Comparison of ENCODE assay signal across 8 mouse cellular contexts in genomic region chr2:168205681-168206631, GRCm38 (mm10). TPM values are rescaled to one million over a fixed set of nuclear protein-coding genes. Genes with fewer than 3 reads are reported as not detected.
DNase-seq lines count a peak whose midpoint lies in the region; ATAC-seq and TF ChIP-seq lines count a peak whose summit lies in the region.

No protein-coding gene starts in this region.

- peak overlapping the region; percentile 100 for H3K9ac ChIP-seq in forebrain, embryonic 14.5 days (ENCODE audit: low read length)
- peak overlapping the region; percentile 100 for H3K9ac ChIP-seq in intestine, embryonic 14.5 days (ENCODE audit: low read length)
- H3K9ac ChIP-seq in limb, embryonic 13.5 days = peak overlapping the region; percentile 100
- H3K9ac ChIP-seq in midbrain, postnatal 0 days (replicated peaks; ENCODE audit: low read length, poor library complexity, severe bottlenecking) = peak overlapping the region; percentile 98

- peaks cover 41% of the 10 kb centered on the region for H3K36me3 ChIP-seq in forebrain, embryonic 14.5 days (ENCODE audit: control insufficient read depth, insufficient read depth, low read length)
- H3K36me3 ChIP-seq in intestine, embryonic 14.5 days (ENCODE audit: control insufficient read depth, insufficient read depth, low read length) = peaks cover 47% of the 10 kb centered on the region
- peaks cover 52% of the 10 kb centered on the region for H3K36me3 ChIP-seq in limb, embryonic 13.5 days
- peaks cover 7% of the 10 kb centered on the region; the same call in 1 of the 2 replicates for H3K36me3 ChIP-seq in midbrain, postnatal 0 days (ENCODE audit: insufficient read depth, low read length)
- no peaks in the 10 kb centered on the region; the same call in none of the 2 replicates for H3K36me3 ChIP-seq in testis, adult 2 months (ENCODE audit: control insufficient read depth, insufficient read depth, low read length)

- H3K4me2 ChIP-seq in forebrain, embryonic 14.5 days (ENCODE audit: low read length) = peak overlapping the region; percentile 86
- H3K4me2 ChIP-seq in intestine, embryonic 14.5 days (ENCODE audit: low read length) = peak overlapping the region; percentile 88
- H3K4me2 ChIP-seq in limb, embryonic 13.5 days (replicated peaks) = peak overlapping the region; percentile 88
- peak overlapping the region; percentile 62 for H3K4me2 ChIP-seq in midbrain, postnatal 0 days (ENCODE audit: low read depth, low read length, poor library complexity, severe bottlenecking)

- under 1% methylated on average over 35 of the region's 49 CpGs for WGBS in forebrain, embryonic 14.5 days
- WGBS in intestine, embryonic 14.5 days = under 1% methylated on average over 38 of the region's 49 CpGs
- WGBS in limb, embryonic 13.5 days = under 1% methylated on average over 37 of the region's 49 CpGs
- under 1% methylated on average over 30 of the region's 49 CpGs for WGBS in midbrain, postnatal 0 days

- ATAC-seq in cerebellum, adult (ENCODE audit: insufficient number of reproducible peaks, low FRiP score, low TSS enrichment) = peak; percentile 19
- ATAC-seq in forebrain, embryonic 14.5 days = peak; percentile 29
- peak; percentile 38 for ATAC-seq in intestine, embryonic 14.5 days (replicated peaks; ENCODE audit: low FRiP score, low TSS enrichment, low read depth)
- no peak; the same call in 1 of the 2 replicates for ATAC-seq in limb, embryonic 13.5 days (ENCODE audit: low FRiP score, low read depth)
- ATAC-seq in midbrain, postnatal 0 days (ENCODE audit: low FRiP score) = peak; percentile 13; the same call in 1 of the 2 replicates

- H3K4me1 ChIP-seq in forebrain, embryonic 14.5 days (ENCODE audit: control insufficient read depth, insufficient read depth, low read length) = peaks cover 15% of the 10 kb centered on the region
- peaks cover 11% of the 10 kb centered on the region for H3K4me1 ChIP-seq in intestine, embryonic 14.5 days (replicated peaks; ENCODE audit: control insufficient read depth, insufficient read depth, low read length)
- H3K4me1 ChIP-seq in limb, embryonic 13.5 days = peaks cover 31% of the 10 kb centered on the region
- H3K4me1 ChIP-seq in midbrain, postnatal 0 days (ENCODE audit: insufficient read depth, low read length) = peaks cover 14% of the 10 kb centered on the region
- H3K4me1 ChIP-seq in testis, adult 2 months (ENCODE audit: control insufficient read depth, insufficient read depth, low read length) = peaks cover 4% of the 10 kb centered on the region

- no peak for TF ChIP-seq CTCF in midbrain, postnatal 0 days (IDR thresholded peaks at IDR 0.05)
- no peak for TF ChIP-seq CTCF in testis, adult 2 months (IDR thresholded peaks at IDR 0.05; ENCODE audit: control insufficient read depth, insufficient read depth, insufficient replicate concordance, low read depth, low read length)

- peak; percentile 41 for DNase-seq in layer of hippocampus, adult 11-12 months (ENCODE audit: low spot score)
- no peak for DNase-seq in layer of hippocampus, adult 9-10 months (ENCODE audit: low spot score)
- peak; percentile 39 for DNase-seq in forebrain, embryonic 14.5 days (ENCODE audit: low spot score)
- peak; percentile 76 for DNase-seq in intestine, embryonic 14.5 days (ENCODE audit: low spot score)
- DNase-seq in midbrain, postnatal 0 days (ENCODE audit: low spot score) = peak; percentile 33

- H3K27me3 ChIP-seq in forebrain, embryonic 14.5 days (replicated peaks; ENCODE audit: control insufficient read depth, insufficient read depth, low read length) = no peaks in the 10 kb centered on the region
- no peaks in the 10 kb centered on the region for H3K27me3 ChIP-seq in intestine, embryonic 14.5 days (replicated peaks; ENCODE audit: control insufficient read depth, insufficient read depth, low read length)
- no peaks in the 10 kb centered on the region for H3K27me3 ChIP-seq in limb, embryonic 13.5 days
- H3K27me3 ChIP-seq in midbrain, postnatal 0 days (ENCODE audit: insufficient read depth, low read length) = no peaks in the 10 kb centered on the region
- H3K27me3 ChIP-seq in testis, adult 2 months (ENCODE audit: control insufficient read depth, insufficient read depth, low read length) = no peaks in the 10 kb centered on the region

- H3K9me3 ChIP-seq in forebrain, embryonic 14.5 days (replicated peaks; ENCODE audit: control insufficient read depth, low read length) = no peaks in the 10 kb centered on the region
- no peaks in the 10 kb centered on the region for H3K9me3 ChIP-seq in intestine, embryonic 14.5 days (ENCODE audit: control insufficient read depth, low read length)
- no peaks in the 10 kb centered on the region for H3K9me3 ChIP-seq in limb, embryonic 13.5 days
- H3K9me3 ChIP-seq in midbrain, postnatal 0 days (ENCODE audit: low read length) = no peaks in the 10 kb centered on the region

- no peak for TF ChIP-seq POLR2A in testis, adult 2 months (IDR thresholded peaks at IDR 0.05; ENCODE audit: control insufficient read depth, low read depth, low read length)

- H3K27ac ChIP-seq in forebrain, embryonic 14.5 days (ENCODE audit: low read depth, low read length) = peak overlapping the region; percentile 99
- H3K27ac ChIP-seq in intestine, embryonic 14.5 days (ENCODE audit: low read depth) = peak overlapping the region; percentile 99
- H3K27ac ChIP-seq in limb, embryonic 13.5 days = peak overlapping the region; percentile 99
- H3K27ac ChIP-seq in midbrain, postnatal 0 days (ENCODE audit: low read depth, low read length) = peak overlapping the region; percentile 96
- H3K27ac ChIP-seq in testis, adult 2 months (ENCODE audit: control insufficient read depth, insufficient read depth, low read depth, low read length) = peak overlapping the region; percentile 91

- peak overlapping the region; percentile 99 for H3K4me3 ChIP-seq in forebrain, embryonic 14.5 days (ENCODE audit: low read depth, low read length)
- peak overlapping the region; percentile 99 for H3K4me3 ChIP-seq in intestine, embryonic 14.5 days (ENCODE audit: low read depth, low read length)
- peak overlapping the region; percentile 100 for H3K4me3 ChIP-seq in limb, embryonic 13.5 days
- peak overlapping the region; percentile 76 for H3K4me3 ChIP-seq in midbrain, postnatal 0 days (ENCODE audit: low read depth, low read length)
- peak overlapping the region; percentile 88 for H3K4me3 ChIP-seq in testis, adult 2 months (ENCODE audit: control insufficient read depth, low read depth, low read length)

RNA-seq across cellular contexts. Expression of gene Adnp, which starts 1.0 kb away (rescaled TPM):
- 1.6 and 2.0 TPM in 2 replicates for polyA plus RNA-seq in forebrain, embryonic 14.5 days (2014; fragmentation: Nextera tagmentation; extraction: Ambion mirVana)
- 3.1 and 3.2 TPM in 2 replicates for polyA plus RNA-seq in intestine, embryonic 14.5 days (2014; fragmentation: Nextera tagmentation; extraction: Ambion mirVana)
- 3.1 and 4.1 TPM in 2 replicates for polyA plus RNA-seq in limb, embryonic 13.5 days (2015; fragmentation: Nextera tagmentation; extraction: Ambion mirVana)
- 24.9 and 56.5 TPM in 2 replicates for total RNA-seq in midbrain, postnatal 0 days (2014; rRNA removed)
- polyA plus RNA-seq in midbrain, postnatal 0 days (2015; fragmentation: Nextera tagmentation; extraction: Ambion mirVana) = 10.3 and 15.4 TPM in 2 replicates
- 23.8 and 26.7 TPM in 2 replicates for polyA plus RNA-seq in testis, adult 2 months (2012; rRNA removed)

RNA-seq across cellular contexts. Expression of gene Gm20716, which starts 24.2 kb away (rescaled TPM):
- 26.3 and 26.7 TPM in 2 replicates for polyA plus RNA-seq in forebrain, embryonic 14.5 days (2014; fragmentation: Nextera tagmentation; extraction: Ambion mirVana)
- 23.3 and 24.8 TPM in 2 replicates for polyA plus RNA-seq in intestine, embryonic 14.5 days (2014; fragmentation: Nextera tagmentation; extraction: Ambion mirVana)
- polyA plus RNA-seq in limb, embryonic 13.5 days (2015; fragmentation: Nextera tagmentation; extraction: Ambion mirVana) = 24.5 and 27.1 TPM in 2 replicates
- total RNA-seq in midbrain, postnatal 0 days (2014; rRNA removed) = 43.2 and 47.1 TPM in 2 replicates
- 15.7 and 16.0 TPM in 2 replicates for polyA plus RNA-seq in midbrain, postnatal 0 days (2015; fragmentation: Nextera tagmentation; extraction: Ambion mirVana)
- 14.0 and 20.7 TPM in 2 replicates for polyA plus RNA-seq in testis, adult 2 months (2012; rRNA removed)

RNA-seq across cellular contexts. Expression of gene Dpm1, which starts 24.4 kb away (rescaled TPM):
- polyA plus RNA-seq in forebrain, embryonic 14.5 days (2014; fragmentation: Nextera tagmentation; extraction: Ambion mirVana) = 51.1 and 71.7 TPM in 2 replicates
- 76.4 and 76.8 TPM in 2 replicates for polyA plus RNA-seq in intestine, embryonic 14.5 days (2014; fragmentation: Nextera tagmentation; extraction: Ambion mirVana)
- polyA plus RNA-seq in limb, embryonic 13.5 days (2015; fragmentation: Nextera tagmentation; extraction: Ambion mirVana) = 85.3 and 91.5 TPM in 2 replicates
- total RNA-seq in midbrain, postnatal 0 days (2014; rRNA removed) = 11.4 and 30.0 TPM in 2 replicates
- 87.9 and 97.2 TPM in 2 replicates for polyA plus RNA-seq in midbrain, postnatal 0 days (2015; fragmentation: Nextera tagmentation; extraction: Ambion mirVana)
- polyA plus RNA-seq in testis, adult 2 months (2012; rRNA removed) = 30.2 and 35.8 TPM in 2 replicates

RNA-seq across cellular contexts. Expression of gene Mocs3, which starts 24.5 kb away (rescaled TPM):
- 9.1 and 9.7 TPM in 2 replicates for polyA plus RNA-seq in forebrain, embryonic 14.5 days (2014; fragmentation: Nextera tagmentation; extraction: Ambion mirVana)
- polyA plus RNA-seq in intestine, embryonic 14.5 days (2014; fragmentation: Nextera tagmentation; extraction: Ambion mirVana) = 7.7 and 7.8 TPM in 2 replicates
- 6.7 and 7.0 TPM in 2 replicates for polyA plus RNA-seq in limb, embryonic 13.5 days (2015; fragmentation: Nextera tagmentation; extraction: Ambion mirVana)
- 19.3 and 20.9 TPM in 2 replicates for total RNA-seq in midbrain, postnatal 0 days (2014; rRNA removed)
- 7.4 and 7.5 TPM in 2 replicates for polyA plus RNA-seq in midbrain, postnatal 0 days (2015; fragmentation: Nextera tagmentation; extraction: Ambion mirVana)
- polyA plus RNA-seq in testis, adult 2 months (2012; rRNA removed) = 33.8 and 41.3 TPM in 2 replicates
